Mouse (Mus musculus) spleen, postnatal 4 days (tissue): ENCODE results near the gene Slc35c1.

Source experiments
- DNase-seq, 2 experiments: peaks; one replicate each; pipeline ENCODE4 v3.0.0; 2022; ENCODE audit warnings: low spot score in 2 of 2

The Slc35c1 gene

DNA sequence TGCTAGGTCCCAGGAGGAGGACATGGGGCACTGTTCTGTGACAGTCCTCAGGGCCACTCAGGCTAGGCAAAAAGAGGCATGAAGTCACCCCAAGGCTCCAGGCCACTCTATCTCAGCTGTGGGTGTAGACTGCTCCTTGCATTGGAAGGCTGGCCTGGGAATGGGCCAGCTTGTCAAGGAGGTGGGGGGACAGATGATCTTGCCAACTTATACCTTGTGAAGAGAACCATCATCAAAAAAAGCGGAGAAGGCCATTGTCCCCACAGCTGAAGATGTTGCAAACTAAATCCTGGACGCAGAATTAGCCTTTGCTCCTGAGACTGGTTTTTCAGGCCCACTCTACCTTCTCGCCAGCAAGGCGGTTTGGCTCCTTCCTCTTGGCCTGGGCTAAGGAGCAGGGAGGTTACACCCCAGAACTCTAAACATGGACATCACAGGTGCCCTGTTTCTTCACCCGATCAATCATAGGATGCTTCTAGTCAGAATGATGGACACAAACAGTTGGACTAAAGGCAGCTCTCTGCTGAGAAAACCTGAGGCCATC is 56.5 kb downstream of the Slc35c1 start:
- DNase-seq: no peak
